Mouse (Mus musculus) kidney, adult 9 months (tissue): Measurements from ENCODE around the gene Dpyd.
A peak's percentile ranks its signal among the peaks of the same experiment; 100 is the strongest.

Experiments used
- DNase-seq: peaks from one replicate; pipeline ENCODE4 v3.0.0; 2022

The Dpyd gene

DNA sequence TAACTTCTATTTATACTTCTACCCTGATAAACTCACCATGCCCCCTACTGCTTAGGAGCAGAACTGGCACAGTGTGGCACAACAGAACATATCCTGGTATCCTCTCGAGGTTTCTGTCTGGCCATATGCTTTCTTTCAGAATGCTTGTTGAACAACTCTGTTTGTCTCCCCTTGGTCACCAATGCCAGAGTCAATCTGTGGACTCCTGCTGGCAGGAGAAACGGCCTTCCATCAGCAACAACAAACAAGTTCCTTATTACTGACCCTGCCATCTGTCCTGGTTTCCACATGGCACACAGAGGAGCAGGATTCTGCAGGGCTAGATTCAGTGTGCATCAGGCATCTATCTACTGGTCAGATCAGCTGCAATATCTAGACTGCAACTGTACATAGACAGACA, 807.0 kb downstream of the Dpyd start:
- DNase-seq: no peak

DNA sequence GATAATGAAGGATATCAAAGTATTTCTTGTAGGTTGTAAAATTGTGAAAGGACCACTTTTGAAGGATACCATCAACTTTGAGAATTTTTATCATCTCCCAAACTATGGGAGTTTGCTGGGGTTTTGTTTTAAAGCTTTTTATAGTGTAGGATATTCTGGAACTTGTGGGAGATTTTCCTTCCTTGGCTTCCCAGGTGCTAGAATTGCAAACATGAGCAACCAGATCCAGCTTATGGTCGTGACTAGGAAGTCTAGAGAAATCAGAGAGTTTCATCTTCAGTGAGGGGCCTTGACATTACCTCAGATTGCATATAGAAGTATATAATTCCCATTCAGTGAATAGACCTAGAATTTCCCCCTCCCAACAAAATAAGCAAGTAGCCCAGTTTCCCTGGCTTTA, 819.2 kb downstream of the Dpyd start:
- no peak for DNase-seq

DNA sequence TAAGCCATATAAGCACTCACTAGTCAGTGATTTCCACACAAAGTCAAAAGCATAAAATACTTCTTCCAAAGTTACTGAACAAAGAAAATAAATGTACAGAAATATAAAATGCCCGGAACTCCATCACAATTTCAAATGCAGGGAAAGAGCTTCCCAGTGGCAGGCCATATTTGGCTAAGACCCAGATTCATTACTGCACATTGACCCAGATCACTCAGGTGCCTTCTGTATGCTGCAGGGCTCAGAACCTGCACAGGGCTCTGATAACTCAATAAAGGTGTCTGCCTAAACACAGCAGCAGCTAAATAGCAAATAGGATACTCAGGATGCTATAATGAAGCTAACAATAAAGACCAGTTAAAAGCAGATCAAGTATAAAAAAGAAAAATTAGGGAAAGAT, 820.5 kb downstream of the Dpyd start:
- DNase-seq: no peak

DNA sequence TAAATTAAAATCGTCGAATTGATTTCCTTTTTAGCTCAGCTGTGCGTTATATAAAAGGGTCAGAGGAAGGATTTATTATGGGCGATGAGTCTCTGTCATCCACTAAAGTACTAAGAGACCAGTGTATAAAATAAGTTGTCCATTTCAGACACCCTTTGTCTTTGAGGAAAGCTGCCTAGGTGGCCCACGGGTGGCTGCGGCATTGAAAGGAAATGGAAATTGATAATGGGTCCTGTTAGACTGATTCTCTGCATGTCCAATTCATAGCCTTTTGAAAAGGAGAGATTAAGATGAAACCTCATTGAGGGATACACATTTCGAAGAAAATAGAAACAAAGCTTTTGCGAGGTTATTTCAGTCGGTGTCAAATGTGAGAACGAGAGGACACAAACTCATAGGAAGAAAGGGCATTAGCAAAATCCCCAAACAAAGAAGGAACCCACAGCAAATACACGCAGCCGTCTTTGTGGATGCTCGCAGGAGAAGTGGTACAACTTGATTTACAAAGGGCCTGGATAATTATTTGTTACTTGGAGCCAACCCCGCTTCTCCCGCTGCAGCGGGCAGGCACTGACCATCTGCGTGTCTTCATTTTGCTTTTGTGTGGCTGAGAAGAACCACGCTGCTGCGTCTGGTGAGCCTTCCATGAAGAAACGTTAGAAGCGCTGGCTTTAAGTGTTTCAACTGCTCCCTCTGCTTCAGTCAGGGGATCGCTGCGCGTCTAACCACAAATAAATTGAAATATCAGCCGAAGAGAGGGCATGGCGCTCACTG, 825.6 kb downstream of the Dpyd start:
- DNase-seq: no peak

DNA sequence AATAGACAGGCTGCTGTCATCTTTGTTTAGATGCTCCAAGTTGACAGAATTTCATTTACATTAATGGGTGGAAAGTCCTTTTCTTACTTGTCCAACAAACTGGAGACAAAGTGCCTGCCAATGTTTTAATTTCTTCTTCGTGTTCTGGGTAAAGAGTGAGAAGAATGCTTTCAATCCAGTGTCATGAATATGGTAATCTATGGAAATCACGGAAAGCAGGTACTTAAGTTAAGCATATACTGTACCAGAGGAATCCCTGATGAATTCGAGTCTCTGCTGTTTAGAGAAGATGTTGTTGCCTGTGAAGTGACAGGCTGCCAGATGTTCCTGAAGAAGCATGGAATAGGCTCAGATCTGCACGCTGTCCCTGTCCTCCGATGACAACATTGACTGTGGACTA, 835.3 kb downstream of the Dpyd start:
- DNase-seq: no peak

DNA sequence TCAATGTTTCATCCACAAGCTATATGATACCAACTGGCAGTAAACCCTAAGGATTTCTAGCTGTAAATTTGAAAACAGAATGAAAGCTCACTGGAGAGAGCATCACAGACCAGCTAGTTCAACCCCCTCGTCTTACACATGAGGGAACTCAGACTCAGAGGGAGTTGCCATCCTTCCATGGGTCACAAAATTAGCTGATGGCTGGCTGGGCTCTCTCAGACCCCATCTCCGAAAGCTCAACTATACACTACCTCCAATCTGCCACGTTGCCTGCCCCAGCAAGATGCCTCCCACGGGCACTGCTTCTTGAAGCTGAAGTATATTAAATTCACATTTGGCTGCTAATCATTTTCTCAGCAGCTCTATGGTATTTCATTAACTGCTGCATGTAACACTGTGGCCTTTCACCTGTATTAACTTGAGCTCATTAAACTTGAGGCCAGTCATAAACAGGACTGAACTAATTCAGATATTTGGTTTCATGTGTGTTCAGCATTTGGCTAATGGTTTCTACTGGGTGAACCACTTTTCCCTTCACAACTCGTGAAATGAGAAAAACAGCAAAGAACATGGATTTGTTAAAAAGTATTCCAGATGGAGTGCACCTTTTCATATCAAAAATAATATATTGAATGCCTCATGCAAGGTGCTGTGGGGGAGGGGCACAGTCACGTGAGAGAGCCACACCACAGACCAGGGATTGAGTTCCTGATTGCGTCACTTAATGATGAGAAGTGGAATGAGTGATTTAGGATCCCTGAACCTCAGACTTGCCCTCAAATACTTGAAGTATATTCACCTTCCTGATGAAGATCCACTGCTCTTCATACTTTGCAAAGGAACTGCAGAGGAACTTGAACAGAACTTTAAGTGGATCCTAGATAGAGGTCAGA, 841.2 kb downstream of the Dpyd start:
- DNase-seq: peak; percentile 1

DNA sequence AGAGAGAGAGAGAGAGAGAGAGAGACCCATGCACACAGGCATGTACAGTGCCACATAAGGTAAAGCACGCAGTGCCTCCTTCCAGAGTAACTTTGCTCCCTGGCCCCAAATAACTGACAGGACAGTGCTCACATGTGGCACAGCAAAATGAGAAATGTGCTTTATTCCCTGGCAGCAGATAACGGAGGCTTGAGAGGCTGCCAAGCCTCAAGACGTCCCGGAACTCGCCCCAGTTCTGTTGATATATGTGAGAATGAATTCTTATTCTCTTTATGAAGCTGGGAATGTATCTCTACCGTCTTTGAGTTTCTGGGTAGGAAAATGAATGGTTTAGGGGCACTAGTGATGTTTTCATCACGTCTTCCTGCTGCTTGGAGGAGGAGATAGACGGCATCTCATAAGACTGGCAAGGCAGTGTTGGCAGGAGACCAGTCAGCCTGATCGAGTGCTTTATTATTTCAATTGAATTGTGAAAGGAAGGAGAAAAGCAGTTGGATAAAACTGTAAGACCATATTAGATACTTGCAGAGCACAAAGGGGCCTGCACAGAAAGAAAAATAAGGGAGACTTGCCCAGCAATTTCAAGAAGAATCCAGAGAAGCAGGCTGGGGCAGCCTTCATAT, 857.3 kb downstream of the Dpyd start:
- DNase-seq: no peak

DNA sequence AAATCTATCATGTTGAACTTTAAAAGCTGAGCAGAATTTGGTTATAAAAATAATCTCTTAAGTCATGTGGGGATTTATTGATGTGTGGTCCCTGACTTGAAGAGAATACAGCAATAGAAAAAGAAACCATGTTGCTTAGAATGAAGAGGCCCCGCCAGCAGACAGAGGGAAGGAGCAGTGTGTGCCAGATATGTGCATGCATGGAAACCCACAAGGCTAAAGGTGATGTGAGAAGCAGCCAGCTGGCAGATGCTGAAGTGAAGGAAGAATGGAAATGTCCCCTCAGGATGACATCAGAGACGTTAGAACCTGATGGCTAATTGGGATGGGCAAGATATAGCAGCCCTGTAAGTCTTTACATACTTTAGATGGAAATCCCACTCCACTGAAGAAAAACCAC, 857.8 kb downstream of the Dpyd start:
- DNase-seq: no peak

- no peak for DNase-seq
These were observed 869.4 kb downstream of the Dpyd start for GRCm38 (mm10) chr3:119431339-119431738.

GRCm38 (mm10) chr3:119431757-119432156, 869.8 kb downstream of the Dpyd start:
- DNase-seq: no peak

DNA sequence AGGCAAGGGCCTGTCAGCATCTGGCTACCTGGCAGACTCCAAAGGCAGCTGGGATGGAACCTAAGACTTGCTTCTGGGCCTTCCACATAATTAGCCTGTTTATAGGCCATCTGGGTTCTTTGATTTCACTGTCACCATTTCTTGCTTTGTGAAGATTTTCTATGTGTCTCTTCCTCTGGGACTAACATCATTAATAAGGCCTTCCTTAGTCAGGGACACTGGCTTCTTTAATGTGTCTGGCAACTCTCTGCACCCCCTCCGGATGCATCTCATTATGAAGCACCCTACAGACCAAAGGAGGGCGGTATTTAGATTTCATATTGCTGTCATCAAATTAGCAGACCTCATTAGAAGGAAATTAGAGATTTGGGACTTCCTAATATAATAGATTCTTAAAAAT, 885.6 kb downstream of the Dpyd start:
- DNase-seq: no peak

GRCm38 (mm10) chr3:119464073-119464472, 902.1 kb downstream of the Dpyd start:
- DNase-seq: no peak

GRCm38 (mm10) chr3:119464479-119464878, 902.5 kb downstream of the Dpyd start:
- no peak for DNase-seq

- peak; percentile 8 for DNase-seq
These were observed 905.8 kb downstream of the Dpyd start for GRCm38 (mm10) chr3:119467723-119468122.
